Mouse (Mus musculus): ENCODE data around the gene Ago1. TPM values are rescaled to one million over a fixed set of nuclear protein-coding genes. Genes with fewer than 3 reads are reported as not detected.
A peak's percentile ranks its signal among the peaks of the same experiment; 100 is the strongest.

Gene Ago1
- polyA plus RNA-seq, 1 experiment = 26.6 TPM

- H3K4me3 ChIP-seq (ENCODE audit: insufficient read depth, low read length) = no peak overlapping the region
These were observed 27.8 kb upstream of the Ago1 start for GRCm38 (mm10) chr4:126495942-126496790.

GRCm38 (mm10) chr4:126495453-126495852, 27.1 kb upstream of the Ago1 start:
- peak overlapping the region; percentile 70 for H3K27ac ChIP-seq (ENCODE audit: insufficient read depth, low read length)

More at GRCm38 (mm10) chr4:126495942-126496790, 27.8 kb upstream of the Ago1 start:
- no peak for TF ChIP-seq CTCF (IDR thresholded peaks at IDR 0.05; ENCODE audit: borderline replicate concordance, insufficient read depth, low read length)
- TF ChIP-seq POLR2A (IDR thresholded peaks at IDR 0.05; ENCODE audit: low read depth, low read length) = no peak
- Histone ChIP-seq H3K4me1 (ENCODE audit: control insufficient read depth, insufficient read depth, low read length) (no peaks in the 10 kb centered on the region), H3K27ac (ENCODE audit: insufficient read depth, low read length) (peak overlapping the region; percentile 70)

GRCm38 (mm10) chr4:126493416-126493815, 25.0 kb upstream of the Ago1 start:
- H3K4me3 ChIP-seq (ENCODE audit: insufficient read depth, low read length) = no peak overlapping the region
- no peak overlapping the region for H3K27ac ChIP-seq (ENCODE audit: insufficient read depth, low read length)
- H3K4me1 ChIP-seq (ENCODE audit: control insufficient read depth, insufficient read depth, low read length) = no peaks in the 10 kb centered on the region
- TF ChIP-seq CTCF (IDR thresholded peaks at IDR 0.05; ENCODE audit: borderline replicate concordance, insufficient read depth, low read length) (no peak), POLR2A (IDR thresholded peaks at IDR 0.05; ENCODE audit: low read depth, low read length) (no peak)

More at GRCm38 (mm10) chr4:126495453-126495852, 27.1 kb upstream of the Ago1 start:
- TF ChIP-seq POLR2A (IDR thresholded peaks at IDR 0.05; ENCODE audit: low read depth, low read length) (no peak), CTCF (IDR thresholded peaks at IDR 0.05; ENCODE audit: borderline replicate concordance, insufficient read depth, low read length) (no peak)
- H3K4me3 ChIP-seq (ENCODE audit: insufficient read depth, low read length) = no peak overlapping the region
- H3K4me1 ChIP-seq (ENCODE audit: control insufficient read depth, insufficient read depth, low read length) = no peaks in the 10 kb centered on the region

- TF ChIP-seq CTCF (IDR thresholded peaks at IDR 0.05; ENCODE audit: borderline replicate concordance, insufficient read depth, low read length) (no peak), POLR2A (IDR thresholded peaks at IDR 0.05; ENCODE audit: low read depth, low read length) (no peak)
- Histone ChIP-seq H3K27ac (ENCODE audit: insufficient read depth, low read length) (no peak overlapping the region), H3K4me3 (ENCODE audit: insufficient read depth, low read length) (no peak overlapping the region), H3K4me1 (ENCODE audit: control insufficient read depth, insufficient read depth, low read length) (no peaks in the 10 kb centered on the region)
These were observed 23.6 kb upstream of the Ago1 start for GRCm38 (mm10) chr4:126491977-126492376.

GRCm38 (mm10) chr4:126490726-126491125, 22.3 kb upstream of the Ago1 start:
- no peak overlapping the region for H3K4me3 ChIP-seq (ENCODE audit: insufficient read depth, low read length)
- TF ChIP-seq CTCF (IDR thresholded peaks at IDR 0.05; ENCODE audit: borderline replicate concordance, insufficient read depth, low read length) (no peak), POLR2A (IDR thresholded peaks at IDR 0.05; ENCODE audit: low read depth, low read length) (no peak)

GRCm38 (mm10) chr4:126489811-126490210, 21.4 kb upstream of the Ago1 start:
- H3K4me1 ChIP-seq (ENCODE audit: control insufficient read depth, insufficient read depth, low read length) = no peaks in the 10 kb centered on the region
- H3K4me3 ChIP-seq (ENCODE audit: insufficient read depth, low read length) = no peak overlapping the region
- TF ChIP-seq POLR2A (IDR thresholded peaks at IDR 0.05; ENCODE audit: low read depth, low read length) (no peak), CTCF (IDR thresholded peaks at IDR 0.05; ENCODE audit: borderline replicate concordance, insufficient read depth, low read length) (no peak)

More at GRCm38 (mm10) chr4:126490726-126491125, 22.3 kb upstream of the Ago1 start:
- H3K27ac ChIP-seq (ENCODE audit: insufficient read depth, low read length) = no peak overlapping the region
- no peaks in the 10 kb centered on the region for H3K4me1 ChIP-seq (ENCODE audit: control insufficient read depth, insufficient read depth, low read length)

GRCm38 (mm10) chr4:126486217-126486616, 17.8 kb upstream of the Ago1 start:
- H3K4me3 ChIP-seq (ENCODE audit: insufficient read depth, low read length) = no peak overlapping the region
- TF ChIP-seq CTCF (IDR thresholded peaks at IDR 0.05; ENCODE audit: borderline replicate concordance, insufficient read depth, low read length) (no peak), POLR2A (IDR thresholded peaks at IDR 0.05; ENCODE audit: low read depth, low read length) (no peak)
- no peak overlapping the region for H3K27ac ChIP-seq (ENCODE audit: insufficient read depth, low read length)
- H3K4me1 ChIP-seq (ENCODE audit: control insufficient read depth, insufficient read depth, low read length) = no peaks in the 10 kb centered on the region

More at GRCm38 (mm10) chr4:126489811-126490210, 21.4 kb upstream of the Ago1 start:
- H3K27ac ChIP-seq (ENCODE audit: insufficient read depth, low read length) = no peak overlapping the region

- Histone ChIP-seq H3K27ac (ENCODE audit: insufficient read depth, low read length) (no peak overlapping the region), H3K4me3 (ENCODE audit: insufficient read depth, low read length) (no peak overlapping the region), H3K4me1 (ENCODE audit: control insufficient read depth, insufficient read depth, low read length) (no peaks in the 10 kb centered on the region)
- TF ChIP-seq CTCF (IDR thresholded peaks at IDR 0.05; ENCODE audit: borderline replicate concordance, insufficient read depth, low read length) (no peak), POLR2A (IDR thresholded peaks at IDR 0.05; ENCODE audit: low read depth, low read length) (no peak)
These were observed 16.7 kb upstream of the Ago1 start for GRCm38 (mm10) chr4:126485065-126485464.

- Histone ChIP-seq H3K27ac (ENCODE audit: insufficient read depth, low read length) (no peak overlapping the region), H3K4me1 (ENCODE audit: control insufficient read depth, insufficient read depth, low read length) (no peaks in the 10 kb centered on the region), H3K4me3 (ENCODE audit: insufficient read depth, low read length) (no peak overlapping the region)
- TF ChIP-seq CTCF (IDR thresholded peaks at IDR 0.05; ENCODE audit: borderline replicate concordance, insufficient read depth, low read length) = no peak
- TF ChIP-seq POLR2A (IDR thresholded peaks at IDR 0.05; ENCODE audit: low read depth, low read length) = no peak
These were observed 15.5 kb upstream of the Ago1 start for GRCm38 (mm10) chr4:126483874-126484273.

GRCm38 (mm10) chr4:126482951-126483350, 14.6 kb upstream of the Ago1 start:
- H3K4me3 ChIP-seq (ENCODE audit: insufficient read depth, low read length) = no peak overlapping the region
- H3K4me1 ChIP-seq (ENCODE audit: control insufficient read depth, insufficient read depth, low read length) = no peaks in the 10 kb centered on the region
- H3K27ac ChIP-seq (ENCODE audit: insufficient read depth, low read length) = no peak overlapping the region
- TF ChIP-seq POLR2A (IDR thresholded peaks at IDR 0.05; ENCODE audit: low read depth, low read length) = no peak
- TF ChIP-seq CTCF (IDR thresholded peaks at IDR 0.05; ENCODE audit: borderline replicate concordance, insufficient read depth, low read length) = no peak

Data from embryonic fibroblast, embryonic 13.5 days (primary cell).